Mouse (Mus musculus) brain, adult 10 weeks (tissue): ENCODE data around the gene 1700024P04Rik. TPM values are rescaled to one million over a fixed set of nuclear protein-coding genes. Genes with fewer than 3 reads are reported as not detected.

Experiments
- polyA plus RNA-seq: library from polyadenylated mRNA; stranded (reverse); fragments of 350-450 nt; fragmentation: Illumina TruSeq; extraction: RNeasy Lipid Tissue Mini Kit (QIAGEN cat#74804); gene quantifications from one replicate; pipeline ENCODE4 v1.2.3, GENCODE M21; 2015; ENCODE audit warnings: low read depth, low replicate concordance

Gene 1700024P04Rik
- not detected for polyA plus RNA-seq

GRCm38 (mm10) chr13:98984465-98984864 is at the start of gene 1700024P04Rik:
1700024P04Rik (minus strand) TSS chr13:98984565.

Other genes starting within 250 kb of the 1700024P04Rik start
- 32.1 TPM for gene Fcho2, start 169.1 kb downstream of the 1700024P04Rik start, polyA plus RNA-seq
- 23.6 TPM for gene Tnpo1, start 58.2 kb downstream of the 1700024P04Rik start, polyA plus RNA-seq
- gene Zfp366, start 200.3 kb upstream of the 1700024P04Rik start, polyA plus RNA-seq = 3.0 TPM